Mouse (Mus musculus) megakaryocyte-erythroid progenitor cell, adult 5 weeks (primary cell): ENCODE data around the gene Defa30. TPM values are rescaled to one million over a fixed set of nuclear protein-coding genes. Genes with fewer than 3 reads are reported as not detected.

Experiments used
- polyA plus RNA-seq: library from polyadenylated mRNA; stranded (reverse); fragments of >175 nt; gene quantifications from 2 replicates; pipeline ENCODE4 v1.2.3, GENCODE M21; 2012

Defa30 gene
- polyA plus RNA-seq = not detected in 2 replicates

GRCm38 (mm10) chr8:21134342-21134741, at the start of gene Defa30:
Gene Defa30, plus strand, starts transcription at chr8:21134642.

GRCm38 (mm10) chr8:21095950-21096349, 38.5 kb upstream of the Defa30 start, which contains the start of gene Gm14851:
Gene Gm14851, minus strand, starts transcription at chr8:21096050.

DNA sequence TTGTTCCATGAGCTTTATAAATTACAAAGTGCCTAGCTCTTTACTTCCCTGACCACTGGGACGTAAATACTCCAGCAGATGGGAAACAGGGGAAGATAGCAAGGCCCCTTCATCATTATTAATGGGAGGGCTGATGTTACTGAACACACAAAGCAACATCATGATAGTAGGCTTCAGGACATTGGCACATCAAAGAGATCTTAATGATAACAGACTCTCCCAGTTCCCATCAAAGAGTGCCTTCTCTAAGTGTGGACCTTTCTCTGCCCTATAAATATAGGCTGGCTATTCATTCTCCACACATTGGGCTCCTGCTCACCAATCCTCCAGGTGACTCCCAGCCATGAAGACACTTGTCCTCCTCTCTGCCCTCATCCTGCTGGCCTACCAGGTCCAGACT, 27.5 kb downstream of the Defa30 start, which contains the start of gene Defa22:
Defa22 (plus strand) TSS at position 301 of the 400 bp plus-strand sequence.

Other genes with a start within 250 kb of the Defa30 start
- not detected in 2 replicates for gene Defb33, start 242.0 kb upstream of the Defa30 start, polyA plus RNA-seq
- not detected in 2 replicates for gene Gm15056, start 232.0 kb upstream of the Defa30 start, polyA plus RNA-seq
- not detected in 2 replicates for gene Gm6040, start 212.6 kb upstream of the Defa30 start, polyA plus RNA-seq
- gene AY761185, start 189.9 kb upstream of the Defa30 start, polyA plus RNA-seq = not detected in 2 replicates
- gene Defa21, start 109.1 kb upstream of the Defa30 start, polyA plus RNA-seq = not detected in 2 replicates
- gene Defa23, start 79.6 kb upstream of the Defa30 start, polyA plus RNA-seq = not detected in 2 replicates
- not detected in 2 replicates for gene Defa35, start 69.6 kb upstream of the Defa30 start, polyA plus RNA-seq
- gene Defa25, start 50.2 kb upstream of the Defa30 start, polyA plus RNA-seq = not detected in 2 replicates
- gene Gm14851, start 38.6 kb upstream of the Defa30 start, polyA plus RNA-seq = not detected in 2 replicates
- not detected in 2 replicates for gene Defa22, start 27.6 kb downstream of the Defa30 start, polyA plus RNA-seq
- gene Defa31, start 57.0 kb downstream of the Defa30 start, polyA plus RNA-seq = not detected in 2 replicates
- gene Gm15293, start 66.9 kb downstream of the Defa30 start, polyA plus RNA-seq = not detected in 2 replicates
- not detected in 2 replicates for gene Gm15292, start 115.1 kb downstream of the Defa30 start, polyA plus RNA-seq
- not detected in 2 replicates for gene Defa27, start 180.9 kb downstream of the Defa30 start, polyA plus RNA-seq
- gene Defa29, start 192.4 kb downstream of the Defa30 start, polyA plus RNA-seq = not detected in 2 replicates
- not detected in 2 replicates for gene Defa2, start 243.9 kb downstream of the Defa30 start, polyA plus RNA-seq